Mouse (Mus musculus): ENCODE results near the gene Commd7.
"Not testable (repeated sequence)": the region's sequence is repeated elsewhere in the genome, so short reads cannot be mapped to it uniquely, and the experiment has no call there.

Gene Commd7

GRCm38 (mm10) chr2:153631976-153632870 lies at the start of gene Commd7:
TSS of gene Commd7 (minus strand) at chr2:153632781.
- in situ Hi-C loops (cut with MboI; ENCODE audit: unreplicated experiment in 2 of 2) = no loop called here

GRCm38 (mm10) chr2:153679959-153680358 lies 47.4 kb upstream of the Commd7 start:
- in situ Hi-C loops (cut with MboI; ENCODE audit: unreplicated experiment in 2 of 2) = no loop called here

GRCm38 (mm10) chr2:153677550-153677949 lies 45.0 kb upstream of the Commd7 start:
- in situ Hi-C loops (cut with MboI; ENCODE audit: unreplicated experiment in 2 of 2) = no loop called here

- in situ Hi-C loops (cut with MboI; ENCODE audit: unreplicated experiment in 2 of 2) = no loop called here
These were observed 44.4 kb upstream of the Commd7 start for GRCm38 (mm10) chr2:153676944-153677343.

GRCm38 (mm10) chr2:153675364-153675763 lies 42.8 kb upstream of the Commd7 start:
- in situ Hi-C loops (cut with MboI; ENCODE audit: unreplicated experiment in 2 of 2) = not testable (repeated sequence)

- in situ Hi-C loops (cut with MboI; ENCODE audit: unreplicated experiment in 2 of 2) = no loop called here
These were observed 40.0 kb upstream of the Commd7 start for GRCm38 (mm10) chr2:153672619-153673018.

- in situ Hi-C loops (cut with MboI; ENCODE audit: unreplicated experiment in 2 of 2) = no loop called here
These were observed 37.5 kb upstream of the Commd7 start for GRCm38 (mm10) chr2:153670111-153670510.

- in situ Hi-C loops (cut with MboI; ENCODE audit: unreplicated experiment in 2 of 2) = loop anchor here (5.0 to 10.0 kb wide), 2 partner anchors 256 to 263 kb away; no protein-coding TSS in a partner anchor
These were observed 36.3 kb upstream of the Commd7 start for GRCm38 (mm10) chr2:153668754-153669376.

- in situ Hi-C loops (cut with MboI; ENCODE audit: unreplicated experiment in 2 of 2) = loop anchor here (5.0 to 10.0 kb wide), 2 partner anchors 259 to 267 kb away; no protein-coding TSS in a partner anchor
These were observed 32.8 kb upstream of the Commd7 start for GRCm38 (mm10) chr2:153665401-153665800.

GRCm38 (mm10) chr2:153660616-153661015 lies 28.0 kb upstream of the Commd7 start:
- in situ Hi-C loops (cut with MboI; ENCODE audit: unreplicated experiment in 2 of 2) = loop anchor here in 1 of 2 experiments (10.0 kb wide), 1 partner anchor 264 kb away; no protein-coding TSS in a partner anchor

- in situ Hi-C loops (cut with MboI; ENCODE audit: unreplicated experiment in 2 of 2) = not testable (repeated sequence)
These were observed 25.1 kb upstream of the Commd7 start for GRCm38 (mm10) chr2:153657659-153658058.

GRCm38 (mm10) chr2:153651681-153652080 lies 19.1 kb upstream of the Commd7 start:
- in situ Hi-C loops (cut with MboI; ENCODE audit: unreplicated experiment in 2 of 2) = no loop called here

GRCm38 (mm10) chr2:153650014-153650687 lies 17.6 kb upstream of the Commd7 start:
- in situ Hi-C loops (cut with MboI; ENCODE audit: unreplicated experiment in 2 of 2) = no loop called here

- in situ Hi-C loops (cut with MboI; ENCODE audit: unreplicated experiment in 2 of 2) = no loop called here
These were observed 16.9 kb upstream of the Commd7 start, which contains the start of gene Dnmt3b for GRCm38 (mm10) chr2:153649298-153650013. TSS of gene Dnmt3b (plus strand) at chr2:153649450.

- in situ Hi-C loops (cut with MboI; ENCODE audit: unreplicated experiment in 2 of 2) = no loop called here
These were observed 16.3 kb upstream of the Commd7 start for GRCm38 (mm10) chr2:153648773-153649297.

- in situ Hi-C loops (cut with MboI; ENCODE audit: unreplicated experiment in 2 of 2) = no loop called here
These were observed 10.4 kb upstream of the Commd7 start for GRCm38 (mm10) chr2:153642999-153643398.

- in situ Hi-C loops (cut with MboI; ENCODE audit: unreplicated experiment in 2 of 2) = no loop called here
These were observed 9.9 kb upstream of the Commd7 start for GRCm38 (mm10) chr2:153642496-153642895.

GRCm38 (mm10) chr2:153638977-153639680 lies 6.5 kb upstream of the Commd7 start:
- in situ Hi-C loops (cut with MboI; ENCODE audit: unreplicated experiment in 2 of 2) = no loop called here

- in situ Hi-C loops (cut with MboI; ENCODE audit: unreplicated experiment in 2 of 2) = no loop called here
These were observed 678 bp upstream of the Commd7 start for GRCm38 (mm10) chr2:153633259-153633658.
